Comparison of ENCODE assay signal across 8 mouse cellular contexts in genomic region chr14:79481339-79482151, GRCm38 (mm10). TPM values are rescaled to one million over a fixed set of nuclear protein-coding genes. Genes with fewer than 3 reads are reported as not detected.
DNase-seq lines count a peak whose midpoint lies in the region; ATAC-seq and TF ChIP-seq lines count a peak whose summit lies in the region.

Gene Wbp4, minus strand, starts transcription at chr14:79481520.

- H3K36me3 ChIP-seq in forebrain, postnatal 0 days (ENCODE audit: insufficient read depth), result peaks cover 4% of the 10 kb centered on the region
- peaks cover 14% of the 10 kb centered on the region for H3K36me3 ChIP-seq in lung, embryonic 14.5 days (ENCODE audit: insufficient read depth)

- TF ChIP-seq POLR2A in cerebellum, adult 2 months (IDR thresholded peaks at IDR 0.05; ENCODE audit: borderline replicate concordance, insufficient read depth, low read length), result peak; percentile 47; the same call in 1 of the 2 replicates

- H3K27me3 ChIP-seq in cerebellum, adult 2 months (ENCODE audit: control insufficient read depth, insufficient read depth, low read length), result no peaks in the 10 kb centered on the region
- no peaks in the 10 kb centered on the region for H3K27me3 ChIP-seq in forebrain, postnatal 0 days (ENCODE audit: insufficient read depth, low read length)
- no peaks in the 10 kb centered on the region for H3K27me3 ChIP-seq in lung, embryonic 14.5 days (ENCODE audit: insufficient read depth, low read length)

- WGBS in cerebellum, adult 2 months, result under 1% methylated on average over 79 of the region's 86 CpGs
- WGBS in forebrain, postnatal 0 days, result under 1% methylated on average over 68 of the region's 86 CpGs
- 0% methylated on average over 78 of the region's 86 CpGs for WGBS in lung, embryonic 14.5 days

- H3K4me2 ChIP-seq in forebrain, postnatal 0 days (ENCODE audit: low read depth), result peak within 1 kb of the TSS; percentile 55
- peak within 1 kb of the TSS; percentile 92 for H3K4me2 ChIP-seq in lung, embryonic 14.5 days

- no peak for TF ChIP-seq CTCF in cerebellum, adult 2 months (IDR thresholded peaks at IDR 0.05; ENCODE audit: borderline replicate concordance, insufficient read depth, low read depth, low read length)
- no peak for TF ChIP-seq CTCF in forebrain, postnatal 0 days (IDR thresholded peaks at IDR 0.05; ENCODE audit: low read depth)
- no peak for TF ChIP-seq CTCF in lung, embryonic 14.5 days (IDR thresholded peaks at IDR 0.05; ENCODE audit: low read depth)

- H3K27ac ChIP-seq in cerebellum, adult 2 months (ENCODE audit: insufficient read depth, low read length), result peak within 1 kb of the TSS; percentile 96
- H3K27ac ChIP-seq in forebrain, postnatal 0 days (ENCODE audit: low read depth, low read length), result peak within 1 kb of the TSS; percentile 98
- peak within 1 kb of the TSS; percentile 100 for H3K27ac ChIP-seq in lung, embryonic 14.5 days (ENCODE audit: low read depth)

- H3K9ac ChIP-seq in forebrain, postnatal 0 days, result peak within 1 kb of the TSS; percentile 98
- peak within 1 kb of the TSS; percentile 98 for H3K9ac ChIP-seq in lung, embryonic 14.5 days

- no peaks in the 10 kb centered on the region for H3K9me3 ChIP-seq in forebrain, postnatal 0 days (ENCODE audit: low read length)
- H3K9me3 ChIP-seq in lung, embryonic 14.5 days (ENCODE audit: low read depth, low read length), result no peaks in the 10 kb centered on the region

- peak; percentile 88 for DNase-seq in MEL-GATA-1-ER (ENCODE audit: extremely low read depth, low read depth)
- DNase-seq in cerebellum, adult 2 months, result peak; percentile 95 to 98
- peak; percentile 99 for DNase-seq in forebrain, postnatal 0 days
- DNase-seq in heart, postnatal 4 days, result peak; percentile 95
- DNase-seq in layer of hippocampus, adult 8-10 months (ENCODE audit: low spot score in 2 of 2), result peak; percentile 94 to 97
- DNase-seq in lung, embryonic 14.5 days, result peak; percentile 97
- DNase-seq in testis, postnatal 14 days (ENCODE audit: low spot score), result peak; percentile 89

- peak within 1 kb of the TSS; percentile 66 for H3K4me3 ChIP-seq in cerebellum, adult 2 months (replicated peaks; ENCODE audit: insufficient read depth, low read depth, low read length)
- peak within 1 kb of the TSS; percentile 96 for H3K4me3 ChIP-seq in forebrain, postnatal 0 days (ENCODE audit: low read depth, low read length)
- H3K4me3 ChIP-seq in lung, embryonic 14.5 days (ENCODE audit: low read depth, low read length), result peak within 1 kb of the TSS; percentile 94

- H3K4me1 ChIP-seq in cerebellum, adult 2 months (ENCODE audit: control insufficient read depth, insufficient read depth, low read length), result peaks cover 11% of the 10 kb centered on the region; the same call in 1 of the 2 replicates
- peaks cover 15% of the 10 kb centered on the region; the same call in 1 of the 2 replicates for H3K4me1 ChIP-seq in forebrain, postnatal 0 days (ENCODE audit: insufficient read depth)
- H3K4me1 ChIP-seq in lung, embryonic 14.5 days (ENCODE audit: insufficient read depth), result peaks cover 9% of the 10 kb centered on the region; the same call in 1 of the 2 replicates

- ATAC-seq in forebrain, postnatal 0 days, result peak; percentile 95
- peak; percentile 87 for ATAC-seq in lung, embryonic 14.5 days (ENCODE audit: insufficient read depth)
- peak; percentile 83 for ATAC-seq in neutrophil, adult 5-6 weeks (ENCODE audit: extremely low read depth, insufficient number of reproducible peaks, low FRiP score, poor library complexity, severe bottlenecking)

RNA-seq across cellular contexts. Expression of gene Wbp4, which starts in this region (rescaled TPM):
- polyA plus RNA-seq in cerebellum, adult 2 months (2012; rRNA removed), result 27.8 and 28.4 TPM in 2 replicates
- total RNA-seq in forebrain, postnatal 0 days (2014; rRNA removed), result 43.1 and 44.8 TPM in 2 replicates
- polyA plus RNA-seq in forebrain, postnatal 0 days (2015; fragmentation: Nextera tagmentation; extraction: Ambion mirVana), result 46.3 and 50.6 TPM in 2 replicates
- 10 to 100 TPM; 24.7 to 25.8 TPM for total RNA-seq in heart, postnatal 4 days (2021)
- 10 to 100 TPM; 47.9 to 53.4 (median 48.8) TPM for total RNA-seq in layer of hippocampus, adult 8-10 months (2022)
- 44.3 and 46.1 TPM in 2 replicates for polyA plus RNA-seq in lung, embryonic 14.5 days (2014; fragmentation: Nextera tagmentation; extraction: Ambion mirVana)
- total RNA-seq in neutrophil, adult 5-6 weeks (2017), result 64.7 and 66.0 TPM in 2 replicates

Comparison
In these comparisons a context has a peak if more than half of its experiments do, and no peak if none do; other contexts are left out.
1. Peak in every context shown above with its lines: DNase-seq, ATAC-seq, H3K4me3 ChIP-seq and H3K27ac ChIP-seq.